Mouse (Mus musculus) spleen, postnatal 14 days (tissue): ENCODE results near the gene Sox10.

ENCODE experiments used
- DNase-seq, 2 experiments: peaks; one replicate each; pipeline ENCODE4 v3.0.0; 2021 to 2022; ENCODE audit warnings: low spot score in 2 of 2

Sox10 gene

GRCm38 (mm10) chr15:79165140-79165539 is at the start of gene Sox10:
TSS of gene Sox10 (minus strand) at chr15:79165240.
- no peak for DNase-seq

GRCm38 (mm10) chr15:79213591-79213990 is 48.6 kb upstream of the Sox10 start:
- no peak for DNase-seq

DNA sequence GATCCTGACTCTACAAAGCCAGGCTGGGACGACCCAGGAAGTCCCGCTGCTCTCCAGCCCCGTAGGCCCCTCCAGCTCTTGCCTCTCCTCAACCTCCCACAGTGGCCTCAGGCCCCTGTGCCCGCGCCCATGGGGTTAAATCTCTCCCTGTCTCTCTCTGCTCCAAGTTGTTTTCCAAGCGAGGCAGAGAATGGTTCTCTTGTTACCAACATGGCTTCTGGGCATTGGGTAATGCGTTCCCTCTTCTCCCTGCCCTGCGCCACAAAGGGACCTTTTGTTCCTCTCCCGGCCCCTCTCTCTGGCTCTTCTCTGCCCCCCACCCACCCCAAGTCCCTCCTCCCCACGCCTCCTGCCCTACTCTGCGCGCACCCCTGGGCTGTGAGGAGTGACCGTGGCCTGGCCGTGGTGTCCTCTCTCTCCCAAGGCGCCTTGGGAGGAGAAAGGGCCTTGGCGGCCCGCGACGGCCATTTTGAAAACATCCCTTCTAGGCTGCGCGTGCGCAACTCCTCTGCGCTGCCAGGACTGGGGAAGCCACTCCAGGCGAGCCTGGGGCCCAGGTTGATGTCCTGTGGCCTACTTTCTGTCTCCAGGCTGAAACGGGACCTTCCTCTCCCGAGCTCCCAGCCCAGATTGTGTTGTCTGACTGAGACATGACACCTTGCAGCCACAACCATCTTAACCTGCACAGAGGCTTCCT is 47.9 kb upstream of the Sox10 start:
- DNase-seq: no peak

GRCm38 (mm10) chr15:79210357-79210756 is 45.3 kb upstream of the Sox10 start:
- no peak for DNase-seq

GRCm38 (mm10) chr15:79208758-79209439 is 43.9 kb upstream of the Sox10 start:
- DNase-seq: peak in 1 of 2 experiments; percentile 15

DNA sequence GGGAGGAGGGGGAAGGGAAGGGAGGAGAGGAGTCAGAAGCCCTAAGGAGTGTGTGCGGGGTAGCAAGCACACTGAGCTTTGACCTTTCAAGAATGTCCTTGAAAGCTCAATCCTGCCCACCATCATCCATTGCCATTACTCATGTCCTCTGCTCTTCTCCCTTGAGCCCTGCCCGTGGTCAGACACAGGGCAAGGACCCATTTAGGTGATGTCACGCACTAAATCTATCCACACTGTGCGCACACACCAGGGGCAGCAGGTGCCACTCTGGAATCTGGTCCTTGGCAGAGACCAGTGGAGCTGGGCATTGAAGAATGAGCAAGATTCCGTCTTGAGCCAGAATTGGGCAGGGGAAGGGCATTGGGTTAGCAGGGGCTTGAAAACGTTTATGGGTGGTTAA is 43.2 kb upstream of the Sox10 start:
- no peak for DNase-seq

- no peak for DNase-seq
Observed at GRCm38 (mm10) chr15:79202575-79202974, 37.5 kb upstream of the Sox10 start.

DNA sequence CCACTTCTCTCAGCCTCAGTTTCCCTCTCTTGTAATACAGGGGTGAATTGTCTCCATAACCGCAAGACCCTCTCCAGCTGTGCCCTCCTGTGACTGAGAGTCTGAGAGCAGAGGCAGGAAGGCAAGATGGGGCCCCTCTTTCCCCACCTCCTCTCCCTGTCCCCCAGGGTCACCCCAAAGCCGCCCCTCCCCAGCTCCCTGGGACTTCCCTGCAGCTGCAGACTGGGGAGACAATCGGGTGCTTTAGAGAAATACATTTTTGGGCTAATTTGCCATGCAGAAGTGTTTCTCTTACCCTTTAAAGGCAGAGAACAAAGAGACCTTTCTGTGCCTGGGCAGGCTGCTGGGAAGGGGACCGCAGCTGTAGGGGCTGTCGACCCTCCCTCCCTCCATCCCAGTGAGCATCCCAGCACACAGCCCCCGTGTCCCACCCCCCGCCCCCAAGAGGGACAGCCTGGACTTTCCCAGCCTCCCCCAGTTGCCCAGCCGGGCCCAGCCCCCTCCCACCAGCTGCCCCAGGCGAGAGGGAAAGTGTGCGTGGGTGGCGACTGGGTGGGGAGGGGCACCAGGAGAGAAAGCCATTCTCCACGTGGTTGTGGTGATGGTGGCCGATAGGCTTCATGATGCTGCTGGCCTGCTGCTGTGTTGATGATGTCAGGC is 36.6 kb upstream of the Sox10 start:
- DNase-seq: no peak

- DNase-seq: no peak
Observed at GRCm38 (mm10) chr15:79199390-79199976, 34.4 kb upstream of the Sox10 start.

- DNase-seq: no peak
Observed at GRCm38 (mm10) chr15:79195492-79195891, 30.5 kb upstream of the Sox10 start.

DNA sequence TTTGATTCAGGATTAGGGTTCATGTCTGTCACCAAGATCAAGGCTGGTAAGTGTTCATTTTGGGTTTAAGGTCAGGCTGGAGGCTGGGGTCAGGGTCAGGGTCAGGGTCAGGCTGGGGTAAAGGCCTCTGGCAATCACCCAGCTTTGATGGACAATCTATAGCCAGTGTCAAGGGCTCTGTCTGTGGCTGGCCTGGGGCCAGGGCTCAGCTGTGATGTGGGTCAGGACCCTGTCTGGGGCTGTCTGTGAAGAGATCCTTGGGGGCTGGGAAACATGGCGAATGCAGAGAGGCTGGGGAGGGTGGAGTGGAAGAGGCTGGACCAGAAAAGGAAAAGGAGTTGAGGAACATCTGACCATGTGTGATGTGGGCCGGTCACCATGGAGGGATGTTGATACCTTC is 29.9 kb upstream of the Sox10 start:
- DNase-seq: no peak

- DNase-seq: no peak
Observed at GRCm38 (mm10) chr15:79194048-79194447, 29.0 kb upstream of the Sox10 start.

DNA sequence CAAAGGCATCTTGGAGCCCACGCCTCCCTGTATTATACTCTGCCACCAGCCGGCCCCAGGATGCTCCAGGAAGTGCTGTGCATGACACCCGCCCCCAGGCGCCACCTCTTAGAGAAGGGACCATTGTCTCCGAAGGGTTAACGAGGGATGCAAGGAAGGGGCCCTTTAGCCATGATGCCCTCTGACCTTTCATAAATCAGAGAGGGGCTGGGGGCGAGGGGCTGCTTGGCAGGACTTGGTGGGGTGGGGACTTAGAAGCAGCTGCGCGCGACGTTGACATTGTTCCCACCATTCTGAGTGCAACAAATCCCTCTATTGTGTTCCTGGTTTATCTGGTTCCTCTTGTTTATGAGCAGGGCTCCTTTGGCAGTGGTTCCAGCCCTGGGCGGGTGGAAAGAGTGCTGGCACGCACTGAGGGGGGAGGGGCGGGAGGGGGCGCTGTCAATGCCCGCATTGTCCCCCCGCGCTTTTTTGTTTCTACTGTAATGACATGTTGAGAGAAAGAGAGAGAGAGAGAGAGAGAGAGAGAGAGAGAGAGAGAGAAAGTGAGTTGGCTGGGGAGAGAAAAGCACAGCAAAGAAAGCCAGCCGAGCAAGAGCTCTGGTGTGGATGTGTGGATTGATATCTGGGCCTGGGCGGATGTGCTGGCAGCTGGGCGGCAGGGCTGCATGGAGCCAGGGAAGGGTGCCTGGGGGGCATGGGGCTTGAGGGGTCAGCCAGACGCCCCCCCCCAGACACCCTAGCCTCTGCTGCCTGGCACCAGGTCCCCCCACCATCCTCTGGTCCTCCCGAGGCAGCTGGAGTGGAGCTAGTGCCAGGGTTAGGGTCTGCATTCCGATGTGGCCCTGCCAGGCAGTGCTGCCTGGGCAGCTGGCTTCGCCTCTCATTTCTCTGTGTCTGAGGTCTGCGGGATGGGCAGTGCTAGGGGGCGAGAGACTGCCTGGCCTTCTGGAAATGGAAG is 28.1 kb upstream of the Sox10 start:
- no peak for DNase-seq

- DNase-seq: no peak
Observed at GRCm38 (mm10) chr15:79192450-79192849, 27.4 kb upstream of the Sox10 start.

- DNase-seq: no peak
Observed at GRCm38 (mm10) chr15:79191426-79191825, 26.4 kb upstream of the Sox10 start.

DNA sequence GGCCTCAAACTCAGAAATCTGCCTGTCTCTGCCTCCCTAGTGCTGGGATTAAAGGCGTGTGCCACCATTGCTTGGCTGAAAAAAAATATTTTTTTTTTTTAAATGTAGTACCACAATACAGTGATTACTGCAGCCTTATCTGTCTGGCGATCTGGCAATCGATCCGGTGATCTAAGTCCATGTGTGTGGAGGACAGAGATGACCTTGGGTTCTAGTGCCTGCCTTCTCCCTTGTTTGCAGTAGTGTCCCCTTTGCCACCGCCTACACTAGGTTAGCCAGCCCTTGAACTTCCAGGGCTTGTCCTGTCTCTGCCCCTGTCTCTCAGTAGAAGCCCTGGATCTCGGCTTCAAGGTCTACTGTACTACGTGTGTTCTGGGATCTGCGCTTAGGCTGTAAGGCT is 22.8 kb upstream of the Sox10 start:
- DNase-seq: no peak

GRCm38 (mm10) chr15:79185213-79185612 is 20.2 kb upstream of the Sox10 start:
- no peak for DNase-seq

DNA sequence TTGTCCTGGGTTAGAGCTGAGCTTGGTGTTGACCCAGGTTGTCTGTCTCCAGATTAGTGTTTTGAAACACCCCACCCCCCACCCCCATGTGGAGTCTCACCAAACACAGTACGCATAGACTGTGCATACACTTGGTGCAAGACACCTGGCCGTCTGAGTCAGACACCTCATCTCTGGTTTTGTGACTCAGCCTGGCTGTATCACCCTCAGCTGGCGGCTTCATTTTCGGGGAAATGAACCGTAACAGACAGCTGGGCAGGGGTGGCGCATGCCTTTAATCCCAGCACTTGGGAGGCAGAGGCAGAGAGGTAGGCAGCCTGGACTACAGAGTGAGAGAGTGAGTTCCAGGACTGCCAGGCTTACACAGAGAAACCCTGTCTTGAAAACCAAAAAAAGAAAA is 11.9 kb upstream of the Sox10 start:
- DNase-seq: no peak

DNA sequence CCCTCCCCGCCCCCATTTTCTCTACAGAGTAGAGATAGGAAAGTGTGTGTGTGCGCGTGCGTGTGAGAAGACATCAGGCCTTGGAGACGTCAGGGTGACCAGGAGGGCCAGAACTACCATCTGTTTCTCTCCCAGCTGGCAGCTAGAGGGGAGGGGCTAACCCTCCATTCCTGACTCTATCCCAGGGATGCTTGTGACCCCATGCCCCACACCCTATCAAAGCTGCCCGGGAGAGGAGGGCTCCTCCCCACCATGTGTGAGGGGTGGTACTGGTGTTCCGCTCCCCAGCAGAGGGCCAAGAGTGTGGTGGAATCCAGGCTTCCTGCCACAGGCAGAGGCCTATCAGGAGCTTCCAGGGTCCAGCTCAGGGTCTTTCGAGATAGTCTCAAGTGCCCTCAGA is 1.7 kb upstream of the Sox10 start:
- DNase-seq: no peak

GRCm38 (mm10) chr15:79164251-79164650 is 789 bp downstream of the Sox10 start:
- no peak for DNase-seq

- DNase-seq: no peak
Observed at GRCm38 (mm10) chr15:79162822-79163221, 2.2 kb downstream of the Sox10 start.
